Mouse (Mus musculus): ENCODE data around the gene Ctns. TPM values are rescaled to one million over a fixed set of nuclear protein-coding genes. Genes with fewer than 3 reads are reported as not detected.

The Ctns gene
- total RNA-seq, 2 experiments from 2014 or later = 15.4 to 24.9 TPM

DNA sequence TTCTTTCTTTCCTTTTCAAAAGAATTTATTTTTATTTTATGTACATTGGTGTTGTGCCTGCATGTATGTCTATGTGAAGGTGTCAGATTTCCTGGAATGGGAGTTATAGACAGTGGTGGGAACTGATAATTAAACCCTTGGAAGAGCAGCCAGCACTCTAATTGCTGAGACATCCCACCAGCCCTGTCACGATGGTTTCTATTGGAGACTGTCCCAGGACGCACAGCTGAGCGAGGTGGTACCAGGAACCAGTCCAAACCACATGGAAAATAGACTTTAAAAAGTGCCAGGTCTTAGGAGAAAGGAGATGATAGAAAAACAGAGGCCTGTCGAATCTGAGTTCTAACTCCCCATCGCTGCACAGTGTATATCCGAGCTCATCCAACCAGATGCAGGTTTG is 43.8 kb downstream of the Ctns start:
- DNase-seq (ENCODE audit: low spot score in 2 of 2) = no peak
- intact Hi-C loops (cut with DNase I) = no loop called here

GRCm38 (mm10) chr11:73148209-73148608 is 50.6 kb downstream of the Ctns start:
- no peak for DNase-seq (ENCODE audit: low spot score in 2 of 2)
- intact Hi-C loops (cut with DNase I) = no loop called here

DNA sequence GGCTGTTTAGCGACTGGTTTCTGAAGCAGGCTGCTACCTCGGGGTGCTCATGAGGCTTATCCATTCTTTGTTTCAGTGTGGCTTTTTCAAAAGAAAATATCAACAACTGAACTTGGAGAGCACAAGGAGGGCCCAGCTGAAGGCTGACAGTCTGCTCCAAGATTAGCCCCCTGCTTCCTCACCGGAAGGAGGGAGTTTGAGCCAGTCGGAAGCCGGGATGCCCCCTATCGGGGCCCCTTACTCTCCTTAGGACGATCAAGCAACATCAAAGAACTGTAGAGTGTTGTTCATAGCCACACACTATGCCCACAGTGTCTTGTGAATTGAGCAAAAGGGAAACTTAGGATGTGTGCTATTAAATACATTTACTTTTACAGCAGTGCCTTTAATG is 51.9 kb downstream of the Ctns start:
- DNase-seq (ENCODE audit: low spot score in 2 of 2) = no peak

GRCm38 (mm10) chr11:73146026-73146974 is 52.5 kb downstream of the Ctns start:
- DNase-seq (ENCODE audit: low spot score in 2 of 2) = no peak
- intact Hi-C loops (cut with DNase I) = no loop called here

More for the DNA sequence above, 51.9 kb downstream of the Ctns start:
- intact Hi-C loops (cut with DNase I) = no loop called here

DNA sequence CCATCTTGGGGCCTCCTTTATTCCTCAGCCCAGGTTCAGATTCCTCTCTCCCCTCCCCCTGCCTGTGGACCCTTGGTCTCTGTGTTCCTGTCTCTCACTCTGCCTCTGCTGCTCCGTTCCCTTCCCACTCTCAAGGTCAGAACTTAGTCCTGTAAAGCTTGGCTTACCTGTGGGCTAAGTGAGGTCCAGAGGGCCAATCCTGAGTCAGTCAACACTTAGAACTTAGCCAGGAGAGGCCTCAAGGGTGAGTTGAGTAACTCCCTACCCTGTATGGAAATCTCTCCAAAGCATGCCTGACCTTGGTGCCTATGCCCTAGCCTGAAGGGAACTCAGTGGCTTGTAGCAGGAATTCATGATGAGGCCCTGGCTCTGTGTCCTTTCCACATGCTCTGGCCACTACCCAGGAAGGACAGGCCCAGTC is 54.6 kb downstream of the Ctns start:
- intact Hi-C loops (cut with DNase I) = no loop called here
- DNase-seq (ENCODE audit: low spot score in 2 of 2) = no peak

DNA sequence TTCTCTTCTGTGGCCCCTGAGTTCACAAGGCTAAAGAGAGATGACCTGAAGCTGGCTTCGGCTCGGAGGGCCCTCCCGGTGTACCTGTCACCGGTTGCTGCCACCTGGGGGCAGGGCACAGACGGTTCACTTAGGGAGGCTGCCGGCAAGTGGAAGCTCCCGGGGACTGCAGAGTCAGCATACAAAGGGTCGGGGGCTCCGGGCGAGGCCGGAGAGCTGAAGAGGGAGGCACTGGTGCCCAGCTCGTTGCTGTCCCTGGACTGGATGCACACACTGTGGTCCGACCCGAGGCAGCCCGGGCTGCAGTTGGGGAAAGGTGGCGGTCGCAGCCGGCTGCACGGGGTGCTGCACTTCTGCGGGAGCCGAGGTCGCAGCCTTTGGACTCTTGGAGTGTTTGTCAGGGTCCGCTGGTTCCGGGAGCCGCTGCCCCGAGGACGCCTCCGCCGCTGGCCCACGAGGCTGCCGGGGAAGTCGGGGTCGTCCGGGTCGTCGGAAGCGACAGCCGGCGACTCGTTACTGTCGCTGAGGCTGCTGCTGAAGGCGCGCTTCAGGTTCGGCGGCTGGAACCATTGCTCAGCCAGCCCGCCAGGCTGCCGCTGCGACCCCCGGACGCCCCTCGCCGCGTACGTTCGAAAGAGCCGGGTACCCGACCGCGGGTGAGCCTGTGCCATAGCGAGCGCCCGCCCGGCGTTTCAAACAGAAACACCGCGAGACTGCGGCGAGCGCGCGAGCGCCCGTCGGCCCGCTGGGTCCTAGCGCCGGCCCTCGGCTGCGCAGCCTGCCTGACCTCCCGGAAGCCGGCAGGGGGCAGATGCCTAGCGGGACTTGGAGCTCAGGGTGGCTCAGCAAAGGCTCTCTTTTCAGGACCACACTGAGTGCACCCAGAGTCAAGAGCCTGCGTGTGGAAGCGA is 61.0 kb downstream of the Ctns start, which contains the start of gene Haspin:
Gene Haspin (minus strand): TSS at position 704 of the 911 bp plus-strand sequence.
- intact Hi-C loops (cut with DNase I) = loop anchor here (2.0 kb wide), 1 partner anchor 1235 kb away; no protein-coding TSS in a partner anchor
- peak; percentile 85 to 88 for DNase-seq (ENCODE audit: low spot score in 2 of 2)

GRCm38 (mm10) chr11:73137116-73137515 is 61.7 kb downstream of the Ctns start:
- no peak for DNase-seq (ENCODE audit: low spot score in 2 of 2)
- intact Hi-C loops (cut with DNase I) = no loop called here

DNA sequence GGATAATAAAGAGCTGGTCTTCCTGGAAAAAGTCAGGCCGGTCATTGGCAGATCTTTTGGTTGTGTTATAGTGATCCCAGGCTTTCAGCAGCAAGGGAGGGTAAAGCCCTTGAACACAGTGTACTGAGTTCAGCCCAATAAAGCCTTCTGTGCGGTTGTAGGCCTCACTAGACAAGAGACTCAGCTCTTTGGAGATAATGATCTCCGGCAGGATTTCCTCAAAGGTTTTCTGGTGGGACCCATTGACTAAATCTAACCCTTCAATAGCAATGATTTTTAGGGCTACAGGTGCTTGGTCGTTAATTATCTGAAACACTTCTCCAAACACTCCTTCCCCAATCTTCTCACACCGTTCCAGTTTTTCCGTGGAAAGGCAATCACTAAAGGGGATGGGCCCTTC is 62.3 kb downstream of the Ctns start:
- DNase-seq (ENCODE audit: low spot score in 2 of 2) = no peak
- intact Hi-C loops (cut with DNase I) = no loop called here

DNA sequence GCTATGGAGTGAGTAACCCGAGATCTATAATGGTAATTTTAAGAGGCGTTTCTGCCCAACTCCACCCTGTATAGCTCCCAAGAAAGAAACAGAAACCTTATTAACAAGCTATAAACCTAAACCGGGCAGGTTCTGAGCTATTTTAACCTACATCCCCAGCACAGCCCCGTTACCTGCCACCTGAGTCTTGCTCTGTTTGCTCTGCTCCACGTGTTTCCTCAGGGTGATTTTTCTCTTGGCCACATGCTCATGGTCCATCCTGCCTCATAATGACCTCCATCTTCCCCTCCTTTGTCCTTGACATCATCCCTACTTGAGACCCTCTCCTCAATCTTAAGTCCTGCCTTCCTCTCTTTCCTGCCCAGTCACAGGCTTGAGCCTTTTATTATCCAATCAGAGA is 64.6 kb downstream of the Ctns start:
- intact Hi-C loops (cut with DNase I) = no loop called here
- no peak for DNase-seq (ENCODE audit: low spot score in 2 of 2)

Other genes starting within 250 kb of the Ctns start
- gene Atp2a3, start 237.9 kb downstream of the Ctns start, total RNA-seq (2021) = 1 to 10 TPM; 5.9 to 6.0 TPM
- gene P2rx1, start 199.9 kb downstream of the Ctns start, total RNA-seq (2021) = under 1 TPM; 0.36 to 0.62 TPM
- 100 to 1,000 TPM; 102 to 106 TPM for gene Camkk1, start 180.0 kb downstream of the Ctns start, total RNA-seq (2021)
- gene Ncbp3, start 151.3 kb downstream of the Ctns start, total RNA-seq (2021) = 10 to 100 TPM in 1 of 2 experiments, 1 to 10 TPM in 1; 7.5 to 10.6 TPM
- under 1 TPM; 0.14 to 0.17 TPM for gene Itgae, start 108.5 kb downstream of the Ctns start, total RNA-seq (2021)
- gene Haspin, start 60.7 kb downstream of the Ctns start, total RNA-seq (2021) = under 1 TPM; 0.18 to 0.25 TPM
- gene P2rx5, start 38.6 kb downstream of the Ctns start, total RNA-seq (2021) = under 1 TPM; 0.54 to 0.72 TPM
- 10 to 100 TPM; 54.4 to 58.8 TPM for gene Emc6, start 22.0 kb downstream of the Ctns start, total RNA-seq (2021)
- 1 to 10 TPM; 6.9 to 9.3 TPM for gene Tax1bp3, start 22.0 kb downstream of the Ctns start, total RNA-seq (2021)
- gene Shpk, start 418 bp upstream of the Ctns start, total RNA-seq (2021) = 1 to 10 TPM; 3.1 TPM
- gene Trpv1, start 35.2 kb upstream of the Ctns start, total RNA-seq (2021) = not detected
- gene Trpv3, start 68.3 kb upstream of the Ctns start, total RNA-seq (2021) = under 1 TPM; 0.35 to 0.39 TPM
- gene Aspa, start 130.6 kb upstream of the Ctns start, total RNA-seq (2021) = 10 to 100 TPM; 12.0 to 17.3 TPM
- not detected for gene Gm49340, start 130.7 kb upstream of the Ctns start, total RNA-seq (2021)
- gene Spata22, start 130.7 kb upstream of the Ctns start, total RNA-seq (2021) = not detected
- gene Olfr20, start 151.7 kb upstream of the Ctns start, total RNA-seq (2021) = not detected
- not detected for gene Olfr376, start 172.2 kb upstream of the Ctns start, total RNA-seq (2021)
- not detected for gene Olfr1, start 200.6 kb upstream of the Ctns start, total RNA-seq (2021)
- gene Olfr378, start 229.4 kb upstream of the Ctns start, total RNA-seq (2021) = not detected

All from left cerebral cortex, postnatal 36 days (tissue).